Mouse (Mus musculus) small intestine, adult 2 months (tissue): Measurements from ENCODE around the gene Tmem43.

ENCODE experiments used
- CTCF ChIP-seq: fragments of 200-500 bp; IDR thresholded peaks from 2 replicates; pipeline ENCODE4 v1.5.1; 2012; ENCODE audit warnings: low read depth, mild to moderate bottlenecking, control low read depth, inconsistent platforms, low read length, moderate library complexity, mixed read lengths; ENCODE audit not compliant: insufficient replicate concordance, insufficient read length; ENCODE audit errors: extremely low read depth
- POLR2A ChIP-seq: fragments of 200-500 bp; IDR thresholded peaks from 2 replicates; pipeline ENCODE4 v1.6.1; 2012; ENCODE audit warnings: low read depth, mild to moderate bottlenecking, control low read depth, inconsistent platforms, low read length, moderate library complexity

- no peak for TF ChIP-seq CTCF
- no peak for TF ChIP-seq POLR2A
Observed at GRCm38 (mm10) chr6:91488496-91489212, 15.2 kb downstream of the Tmem43 start.
